Mouse (Mus musculus): ENCODE results near the gene Cflar. TPM values are rescaled to one million over a fixed set of nuclear protein-coding genes. Genes with fewer than 3 reads are reported as not detected.

Gene Cflar
- polyA plus RNA-seq, 1 experiment from 2014 or later = 32.6 TPM

GRCm38 (mm10) chr1:58723062-58723808 lies 11.9 kb downstream of the Cflar start:
- Histone ChIP-seq H3K27me3 (ENCODE audit: control insufficient read depth, insufficient read depth, low read length) (no peaks in the 10 kb centered on the region), H3K36me3 (ENCODE audit: control insufficient read depth, insufficient read depth, low read length) (peaks cover 3% of the 10 kb centered on the region; the same call in 1 of the 2 replicates), H3K9ac (ENCODE audit: low read depth, low read length) (no peak overlapping the region), H3K4me2 (no peak overlapping the region), H3K27ac (ENCODE audit: low read depth, low read length) (no peak overlapping the region), H3K4me1 (ENCODE audit: control insufficient read depth, insufficient read depth, low read length) (peaks cover 14% of the 10 kb centered on the region; the same call in 1 of the 2 replicates), H3K9me3 (replicated peaks; ENCODE audit: control insufficient read depth, low read length) (no peaks in the 10 kb centered on the region), H3K4me3 (ENCODE audit: low read depth, low read length) (no peak overlapping the region)
- ATAC-seq (replicated peaks; ENCODE audit: insufficient number of reproducible peaks, low FRiP score, low TSS enrichment) = no peak
- WGBS (ENCODE audit: insufficient replicate concordance) = 64% methylated on average over 7 of the region's 7 CpGs

DNA sequence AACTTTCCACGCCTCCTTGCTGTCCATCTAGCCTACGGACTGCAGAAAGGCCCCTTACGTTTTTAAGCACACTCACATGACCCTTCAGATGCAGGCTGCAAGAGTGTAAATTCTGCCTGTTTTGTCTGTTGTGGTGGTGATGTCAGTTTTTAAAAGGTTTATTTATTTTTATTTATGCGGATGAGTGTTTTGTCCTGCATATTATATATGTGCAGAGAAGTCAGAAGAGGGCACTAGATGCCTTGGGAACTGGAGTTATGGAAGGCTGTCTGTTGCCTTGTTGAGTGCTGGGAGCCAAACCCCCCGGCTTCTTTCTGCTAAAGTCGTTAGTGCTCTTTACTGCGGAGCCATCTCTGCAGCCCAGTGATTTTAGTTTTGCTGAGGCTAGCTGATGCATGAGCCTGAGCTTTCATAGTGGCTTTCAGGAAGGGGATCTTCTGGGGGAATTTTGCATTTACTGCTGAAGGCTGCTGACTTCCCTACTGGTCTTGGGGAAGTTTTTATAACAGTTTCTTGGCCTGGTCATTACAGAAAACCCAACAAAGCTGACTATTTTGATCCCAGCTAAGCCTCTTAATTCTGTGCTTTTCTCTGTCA lies 12.6 kb downstream of the Cflar start:
- Histone ChIP-seq H3K9ac (ENCODE audit: low read depth, low read length) (no peak overlapping the region), H3K9me3 (replicated peaks; ENCODE audit: control insufficient read depth, low read length) (no peaks in the 10 kb centered on the region), H3K27ac (ENCODE audit: low read depth, low read length) (no peak overlapping the region), H3K4me3 (ENCODE audit: low read depth, low read length) (no peak overlapping the region), H3K27me3 (ENCODE audit: control insufficient read depth, insufficient read depth, low read length) (no peaks in the 10 kb centered on the region), H3K36me3 (ENCODE audit: control insufficient read depth, insufficient read depth, low read length) (peaks cover 4% of the 10 kb centered on the region; the same call in 1 of the 2 replicates), H3K4me1 (ENCODE audit: control insufficient read depth, insufficient read depth, low read length) (peaks cover 14% of the 10 kb centered on the region; the same call in 1 of the 2 replicates), H3K4me2 (peak overlapping the region; percentile 32; the same call in 1 of the 2 replicates)
- no peak for ATAC-seq (replicated peaks; ENCODE audit: insufficient number of reproducible peaks, low FRiP score, low TSS enrichment)
- 55% methylated on average over 7 of the region's 7 CpGs for WGBS (ENCODE audit: insufficient replicate concordance)

GRCm38 (mm10) chr1:58724533-58724932 lies 13.2 kb downstream of the Cflar start:
- no peak overlapping the region for H3K9ac ChIP-seq (ENCODE audit: low read depth, low read length)
- peaks cover 14% of the 10 kb centered on the region; the same call in 1 of the 2 replicates for H3K4me1 ChIP-seq (ENCODE audit: control insufficient read depth, insufficient read depth, low read length)
- no peak overlapping the region for H3K27ac ChIP-seq (ENCODE audit: low read depth, low read length)
- WGBS (ENCODE audit: insufficient replicate concordance) = 33% methylated on average over 8 of the region's 9 CpGs
- H3K9me3 ChIP-seq (replicated peaks; ENCODE audit: control insufficient read depth, low read length) = no peaks in the 10 kb centered on the region
- H3K4me3 ChIP-seq (ENCODE audit: low read depth, low read length) = no peak overlapping the region
- H3K4me2 ChIP-seq = no peak overlapping the region; the same call in 1 of the 2 replicates
- no peaks in the 10 kb centered on the region for H3K27me3 ChIP-seq (ENCODE audit: control insufficient read depth, insufficient read depth, low read length)
- ATAC-seq (replicated peaks; ENCODE audit: insufficient number of reproducible peaks, low FRiP score, low TSS enrichment) = no peak
- H3K36me3 ChIP-seq (ENCODE audit: control insufficient read depth, insufficient read depth, low read length) = peaks cover 7% of the 10 kb centered on the region; the same call in 1 of the 2 replicates

DNA sequence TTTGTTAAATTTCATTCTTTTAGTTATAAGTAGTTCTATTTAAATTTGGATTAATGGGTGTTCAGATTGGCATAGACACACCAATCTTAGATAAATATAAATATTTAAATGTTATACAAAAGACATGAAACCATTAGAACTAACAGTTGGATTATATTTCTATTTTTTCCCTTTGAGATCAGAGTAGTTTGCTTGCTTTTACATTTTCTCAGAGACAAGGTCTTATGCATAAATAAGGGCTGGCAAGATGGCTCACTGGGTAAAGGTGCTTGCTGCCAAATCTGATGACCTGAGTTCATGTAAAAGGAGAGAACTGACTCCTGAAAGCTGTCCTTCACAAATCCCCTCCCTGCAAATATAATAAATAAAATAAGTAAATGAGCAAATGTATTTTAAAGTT lies 13.8 kb downstream of the Cflar start:
- no peak overlapping the region for H3K4me3 ChIP-seq (ENCODE audit: low read depth, low read length)
- peaks cover 14% of the 10 kb centered on the region; the same call in 1 of the 2 replicates for H3K4me1 ChIP-seq (ENCODE audit: control insufficient read depth, insufficient read depth, low read length)
- H3K36me3 ChIP-seq (ENCODE audit: control insufficient read depth, insufficient read depth, low read length) = peaks cover 7% of the 10 kb centered on the region; the same call in 1 of the 2 replicates
- no peaks in the 10 kb centered on the region for H3K9me3 ChIP-seq (replicated peaks; ENCODE audit: control insufficient read depth, low read length)
- no peak overlapping the region for H3K27ac ChIP-seq (ENCODE audit: low read depth, low read length)
- ATAC-seq (replicated peaks; ENCODE audit: insufficient number of reproducible peaks, low FRiP score, low TSS enrichment) = no peak
- no peaks in the 10 kb centered on the region for H3K27me3 ChIP-seq (ENCODE audit: control insufficient read depth, insufficient read depth, low read length)
- H3K9ac ChIP-seq (ENCODE audit: low read depth, low read length) = no peak overlapping the region
- no peak overlapping the region for H3K4me2 ChIP-seq

GRCm38 (mm10) chr1:58725767-58726166 lies 14.5 kb downstream of the Cflar start:
- H3K27me3 ChIP-seq (ENCODE audit: control insufficient read depth, insufficient read depth, low read length) = no peaks in the 10 kb centered on the region
- no peak overlapping the region for H3K4me3 ChIP-seq (ENCODE audit: low read depth, low read length)
- 90% methylated on average over 5 of the region's 5 CpGs for WGBS (ENCODE audit: insufficient replicate concordance)
- H3K27ac ChIP-seq (ENCODE audit: low read depth, low read length) = no peak overlapping the region
- H3K36me3 ChIP-seq (ENCODE audit: control insufficient read depth, insufficient read depth, low read length) = peaks cover 9% of the 10 kb centered on the region
- no peaks in the 10 kb centered on the region for H3K9me3 ChIP-seq (replicated peaks; ENCODE audit: control insufficient read depth, low read length)
- no peak overlapping the region for H3K4me2 ChIP-seq
- no peak for ATAC-seq (replicated peaks; ENCODE audit: insufficient number of reproducible peaks, low FRiP score, low TSS enrichment)
- no peak overlapping the region for H3K9ac ChIP-seq (ENCODE audit: low read depth, low read length)
- H3K4me1 ChIP-seq (ENCODE audit: control insufficient read depth, insufficient read depth, low read length) = peaks cover 14% of the 10 kb centered on the region; the same call in 1 of the 2 replicates

DNA sequence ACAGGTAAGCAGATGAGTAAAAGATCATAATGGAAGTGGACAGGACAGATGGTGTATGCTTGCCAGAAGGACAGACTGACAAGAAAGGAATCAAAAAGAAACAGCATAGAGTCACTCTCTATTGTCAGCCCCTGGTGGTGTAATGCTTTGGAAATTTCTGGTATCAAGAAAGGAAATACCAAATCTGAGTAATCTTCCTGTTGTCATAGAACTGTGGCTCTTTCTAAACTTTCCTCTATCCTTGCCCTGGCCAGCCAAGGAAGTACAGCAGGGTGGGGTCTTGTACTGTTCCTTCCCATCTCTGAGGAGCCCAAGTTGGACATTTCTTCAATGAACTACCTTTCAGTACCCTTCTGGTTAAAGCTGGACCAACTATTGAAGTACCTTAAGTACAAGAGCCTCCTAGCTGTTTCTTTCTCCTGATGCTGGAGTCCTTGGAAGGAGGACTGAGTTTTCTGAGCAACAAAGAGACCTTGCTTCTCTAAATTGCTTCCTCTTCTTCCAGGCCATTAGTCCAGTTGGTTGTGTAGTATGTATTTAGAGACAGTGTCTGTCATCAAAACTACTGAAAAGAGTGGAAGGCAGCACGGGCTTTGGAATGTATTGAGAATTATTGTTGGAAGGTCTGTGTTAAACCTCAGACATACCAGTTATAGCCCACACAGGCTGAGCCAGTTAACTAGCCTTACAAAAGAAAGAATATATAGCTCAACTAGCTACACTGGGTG lies 15.9 kb downstream of the Cflar start:
- H3K36me3 ChIP-seq (ENCODE audit: control insufficient read depth, insufficient read depth, low read length) = peaks cover 13% of the 10 kb centered on the region
- WGBS (ENCODE audit: insufficient replicate concordance) = 88% methylated on average over 1 of the region's 1 CpGs
- peak; percentile 66 for ATAC-seq (replicated peaks; ENCODE audit: insufficient number of reproducible peaks, low FRiP score, low TSS enrichment)
- no peaks in the 10 kb centered on the region for H3K9me3 ChIP-seq (replicated peaks; ENCODE audit: control insufficient read depth, low read length)
- H3K4me1 ChIP-seq (ENCODE audit: control insufficient read depth, insufficient read depth, low read length) = peaks cover 10% of the 10 kb centered on the region; the same call in 1 of the 2 replicates
- H3K27ac ChIP-seq (ENCODE audit: low read depth, low read length) = peak overlapping the region; percentile 22; the same call in 1 of the 2 replicates
- H3K4me3 ChIP-seq (ENCODE audit: low read depth, low read length) = no peak overlapping the region
- no peaks in the 10 kb centered on the region for H3K27me3 ChIP-seq (ENCODE audit: control insufficient read depth, insufficient read depth, low read length)
- H3K4me2 ChIP-seq = no peak overlapping the region
- no peak overlapping the region for H3K9ac ChIP-seq (ENCODE audit: low read depth, low read length)

- H3K4me2 ChIP-seq = no peak overlapping the region
- H3K36me3 ChIP-seq (ENCODE audit: control insufficient read depth, insufficient read depth, low read length) = peaks cover 13% of the 10 kb centered on the region
- H3K4me3 ChIP-seq (ENCODE audit: low read depth, low read length) = no peak overlapping the region
- peaks cover 4% of the 10 kb centered on the region; the same call in 1 of the 2 replicates for H3K4me1 ChIP-seq (ENCODE audit: control insufficient read depth, insufficient read depth, low read length)
- H3K9ac ChIP-seq (ENCODE audit: low read depth, low read length) = no peak overlapping the region
- H3K27me3 ChIP-seq (ENCODE audit: control insufficient read depth, insufficient read depth, low read length) = no peaks in the 10 kb centered on the region
- WGBS (ENCODE audit: insufficient replicate concordance) = 81% methylated on average over 10 of the region's 10 CpGs
- H3K9me3 ChIP-seq (replicated peaks; ENCODE audit: control insufficient read depth, low read length) = no peaks in the 10 kb centered on the region
- no peak for ATAC-seq (replicated peaks; ENCODE audit: insufficient number of reproducible peaks, low FRiP score, low TSS enrichment)
- H3K27ac ChIP-seq (ENCODE audit: low read depth, low read length) = no peak overlapping the region
Measured at GRCm38 (mm10) chr1:58727747-58728589, 16.7 kb downstream of the Cflar start.

DNA sequence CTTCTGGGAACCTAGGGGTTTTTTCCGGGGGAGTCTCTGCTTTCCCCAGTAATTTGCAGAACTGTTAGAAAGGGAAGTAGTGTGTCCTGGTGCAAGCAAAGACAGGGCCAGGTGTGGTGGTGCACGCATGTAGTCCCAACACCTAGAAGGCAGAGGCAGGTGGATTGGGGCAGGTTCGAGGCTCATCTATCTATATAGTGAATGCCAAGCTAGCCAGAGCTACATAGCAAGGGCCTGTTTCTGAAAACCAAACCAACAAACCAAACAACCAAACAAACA lies 17.2 kb downstream of the Cflar start:
- H3K4me1 ChIP-seq (ENCODE audit: control insufficient read depth, insufficient read depth, low read length) = peaks cover 4% of the 10 kb centered on the region; the same call in 1 of the 2 replicates
- H3K9me3 ChIP-seq (replicated peaks; ENCODE audit: control insufficient read depth, low read length) = no peaks in the 10 kb centered on the region
- no peaks in the 10 kb centered on the region for H3K27me3 ChIP-seq (ENCODE audit: control insufficient read depth, insufficient read depth, low read length)
- no peak overlapping the region for H3K9ac ChIP-seq (ENCODE audit: low read depth, low read length)
- H3K27ac ChIP-seq (ENCODE audit: low read depth, low read length) = no peak overlapping the region
- no peak overlapping the region for H3K4me3 ChIP-seq (ENCODE audit: low read depth, low read length)
- H3K36me3 ChIP-seq (ENCODE audit: control insufficient read depth, insufficient read depth, low read length) = peaks cover 15% of the 10 kb centered on the region
- ATAC-seq (replicated peaks; ENCODE audit: insufficient number of reproducible peaks, low FRiP score, low TSS enrichment) = no peak
- no peak overlapping the region for H3K4me2 ChIP-seq
- 92% methylated on average over 3 of the region's 3 CpGs for WGBS (ENCODE audit: insufficient replicate concordance)

Measured in heart, embryonic 11.5 days (tissue).